Mouse (Mus musculus) bone marrow, adult 2 months (tissue): ENCODE data around the gene Ppp6r3.

Source experiments
- CTCF ChIP-seq: fragments of 200-500 bp; IDR thresholded peaks from 2 replicates; pipeline ENCODE4 v1.5.1; 2011; ENCODE audit warnings: low read length, control low read depth; ENCODE audit not compliant: control insufficient read depth, insufficient read depth
- POLR2A ChIP-seq: fragments of 200-500 bp; IDR thresholded peaks from 2 replicates; pipeline ENCODE4 v1.6.1; 2011; ENCODE audit warnings: low read depth, mild to moderate bottlenecking, control low read depth, low read length, borderline replicate concordance; ENCODE audit not compliant: control insufficient read depth

- no peak for TF ChIP-seq CTCF
- TF ChIP-seq POLR2A, result no peak
Measured at GRCm38 (mm10) chr19:3574593-3575094, 905 bp downstream of the Ppp6r3 start.
